Mouse (Mus musculus) left cerebral cortex, postnatal 14 days (tissue): Measurements from ENCODE around the gene Apba3. TPM values are rescaled to one million over a fixed set of nuclear protein-coding genes. Genes with fewer than 3 reads are reported as not detected.
A peak's percentile ranks its signal among the peaks of the same experiment; 100 is the strongest.

Source experiments
- DNase-seq, 2 experiments: peaks; one replicate each; pipeline ENCODE4 v3.0.0; 2021 to 2022; ENCODE audit warnings: low spot score in 2 of 2, mixed read lengths in 1 of 2
- intact Hi-C: fragments of 180-260 bp; cut with DNase I; formaldehyde crosslinking; loops from one replicate; pipeline ENCODE4 v1.15.1; 2025
- total RNA-seq, 2 experiments: library from RNA; stranded (reverse); gene quantifications; 2 replicates each; pipeline ENCODE4 v1.2.3; 2021

Gene Apba3
- total RNA-seq, 2 experiments from 2014 or later: 34.8 to 35.8 TPM

DNA sequence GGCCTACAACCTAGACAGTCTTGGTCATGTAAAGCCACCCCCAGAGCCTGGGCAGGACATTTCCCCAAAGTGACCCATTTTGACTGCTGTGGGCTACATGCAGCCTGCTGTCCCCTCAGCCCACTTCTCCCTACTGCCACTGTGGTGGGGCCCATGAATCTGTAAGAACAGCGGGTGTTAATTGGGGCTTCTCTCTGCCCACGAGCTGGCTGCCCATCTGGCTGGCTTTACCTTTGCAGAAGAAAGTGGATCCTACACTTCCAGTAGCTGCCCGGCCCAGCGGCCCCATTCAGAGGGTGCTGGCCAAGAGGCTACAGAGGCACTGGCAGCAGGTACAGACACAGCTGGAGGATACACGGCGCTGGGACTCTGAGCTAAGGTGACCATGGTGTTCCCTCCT, 21.6 kb upstream of the Apba3 start:
- DNase-seq: no peak
- intact Hi-C loops: no loop called here

DNA sequence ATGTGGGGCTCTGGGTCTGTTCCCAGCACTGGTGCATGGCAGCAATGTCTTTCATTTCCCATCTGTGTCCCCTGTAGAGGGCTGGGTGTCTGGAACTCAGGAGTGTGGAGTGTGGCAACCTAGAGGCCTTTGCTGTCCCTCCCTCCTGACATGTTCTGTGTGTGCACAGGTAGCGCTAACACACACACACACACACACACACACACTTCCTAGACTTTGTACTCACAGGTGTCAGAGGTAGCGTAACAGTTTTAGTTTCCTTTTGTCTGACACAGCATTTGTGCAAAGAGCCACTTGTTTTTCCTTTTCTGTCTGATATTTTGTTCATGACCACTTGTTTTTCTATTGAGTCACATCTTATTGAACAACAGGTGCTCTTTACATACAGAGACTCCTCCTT, 19.0 kb upstream of the Apba3 start:
- intact Hi-C loops: no loop called here
- no peak for DNase-seq

GRCm38 (mm10) chr10:81249442-81249841, 17.3 kb upstream of the Apba3 start:
- DNase-seq: no peak
- intact Hi-C loops: no loop called here

DNA sequence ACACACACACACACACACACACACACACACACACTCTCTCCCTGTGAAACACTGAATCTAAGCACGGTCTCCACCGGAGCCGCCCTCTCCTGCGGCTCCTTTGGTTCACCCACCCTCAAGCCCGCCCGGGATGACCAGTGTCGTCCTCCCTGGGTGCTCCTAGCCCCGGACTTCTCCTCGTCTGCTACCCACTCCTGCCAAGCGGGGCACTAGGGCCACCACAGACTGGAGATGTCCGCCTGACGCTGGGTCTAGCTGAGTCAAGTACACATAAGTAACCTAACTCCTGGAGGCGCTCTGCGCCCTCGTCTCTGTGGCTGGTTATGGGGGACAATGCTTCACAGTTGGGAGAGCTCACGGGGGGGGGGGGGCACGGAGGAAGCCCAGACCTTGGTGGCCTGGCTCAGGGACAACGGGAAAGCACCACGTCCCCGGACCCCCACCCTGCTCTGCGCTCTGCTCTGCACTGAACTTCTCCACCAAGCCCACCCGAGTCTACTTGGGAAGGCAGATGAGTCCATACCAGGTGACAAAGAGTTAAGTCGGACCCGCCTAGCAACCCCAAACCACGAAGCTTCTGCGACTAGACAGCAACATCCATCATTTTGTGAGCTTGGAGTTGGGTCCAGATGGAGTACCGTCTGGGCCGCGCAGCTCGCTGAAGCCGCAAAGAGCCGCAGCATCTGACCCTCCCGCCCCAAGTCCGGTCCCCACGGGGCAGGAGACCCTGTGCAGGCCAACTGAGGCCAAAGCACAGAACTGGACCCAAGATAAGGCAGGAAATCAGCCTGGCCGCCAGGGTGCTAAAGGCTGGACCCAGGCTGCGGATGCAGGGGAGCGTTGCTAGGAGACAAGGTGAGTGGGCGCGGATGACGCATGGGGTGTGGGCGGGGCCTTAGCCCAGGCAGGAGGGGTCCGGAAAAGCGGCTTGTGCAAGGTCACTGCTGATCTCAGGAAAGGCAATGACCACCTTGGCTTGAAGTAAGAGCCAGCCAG, 14.0 kb upstream of the Apba3 start, which contains the start of gene Matk:
TSS of gene Matk (plus strand) at position 512 of the 996 bp plus-strand sequence.
- peak; percentile 91 for DNase-seq
- intact Hi-C loops: no loop called here

DNA sequence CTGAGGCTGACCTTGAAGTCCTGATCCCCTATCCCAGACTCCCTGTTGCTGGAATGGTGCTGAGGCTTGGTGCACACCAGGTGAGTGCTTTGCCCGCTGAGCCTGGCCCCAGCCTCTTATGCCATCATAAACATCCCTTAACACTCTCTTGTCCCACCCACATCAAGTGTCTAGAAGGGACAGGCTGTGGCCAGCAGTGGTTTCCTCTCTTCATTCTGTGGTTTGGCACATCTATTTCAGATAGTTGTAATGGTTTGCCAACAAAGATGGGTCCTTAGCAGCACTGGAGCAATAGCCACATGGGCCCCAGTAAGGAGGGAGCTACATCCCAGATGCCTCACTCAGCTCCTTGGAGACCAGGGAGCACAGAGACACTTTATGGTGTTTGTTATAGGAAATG, 11.9 kb upstream of the Apba3 start:
- DNase-seq: no peak
- intact Hi-C loops: no loop called here

- intact Hi-C loops: no loop called here
These were observed 9.4 kb upstream of the Apba3 start for GRCm38 (mm10) chr10:81257158-81258039.

GRCm38 (mm10) chr10:81259225-81259884, 7.4 kb upstream of the Apba3 start:
- DNase-seq: no peak
- intact Hi-C loops: no loop called here

More at GRCm38 (mm10) chr10:81257158-81258039, 9.4 kb upstream of the Apba3 start:
- DNase-seq: peak in 1 of 2 experiments; percentile 61

- intact Hi-C loops: no loop called here
- no peak for DNase-seq
These were observed 5.7 kb upstream of the Apba3 start for GRCm38 (mm10) chr10:81261025-81261424.

- intact Hi-C loops: no loop called here
- no peak for DNase-seq
These were observed 1.2 kb upstream of the Apba3 start for GRCm38 (mm10) chr10:81265540-81265939.

DNA sequence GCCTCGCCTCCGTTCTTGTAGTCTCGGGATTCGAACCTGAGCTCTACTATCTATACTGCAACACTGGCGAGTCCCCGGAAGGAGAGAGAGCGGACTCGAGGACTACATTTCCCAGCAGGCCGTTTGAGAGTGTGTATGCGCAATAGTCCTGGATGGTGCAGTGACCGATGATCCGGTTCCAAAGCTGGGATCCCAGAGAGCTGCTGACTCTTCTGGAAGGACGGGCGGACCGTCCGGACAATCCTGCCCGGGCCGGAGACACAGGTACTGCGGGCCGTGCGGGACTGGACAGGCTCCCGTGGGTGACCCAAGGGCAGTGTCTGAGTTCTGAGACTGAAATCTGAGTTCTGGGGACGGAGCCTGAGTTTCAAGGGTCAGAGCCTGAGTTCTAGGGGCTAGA, 1.3 kb downstream of the Apba3 start:
- intact Hi-C loops: no loop called here
- peak; percentile 84 to 91 for DNase-seq

- no peak for DNase-seq
- intact Hi-C loops: no loop called here
These were observed 2.1 kb downstream of the Apba3 start for GRCm38 (mm10) chr10:81268643-81269412.

- intact Hi-C loops: no loop called here
- no peak for DNase-seq
These were observed 5.6 kb downstream of the Apba3 start for GRCm38 (mm10) chr10:81272356-81272755.

DNA sequence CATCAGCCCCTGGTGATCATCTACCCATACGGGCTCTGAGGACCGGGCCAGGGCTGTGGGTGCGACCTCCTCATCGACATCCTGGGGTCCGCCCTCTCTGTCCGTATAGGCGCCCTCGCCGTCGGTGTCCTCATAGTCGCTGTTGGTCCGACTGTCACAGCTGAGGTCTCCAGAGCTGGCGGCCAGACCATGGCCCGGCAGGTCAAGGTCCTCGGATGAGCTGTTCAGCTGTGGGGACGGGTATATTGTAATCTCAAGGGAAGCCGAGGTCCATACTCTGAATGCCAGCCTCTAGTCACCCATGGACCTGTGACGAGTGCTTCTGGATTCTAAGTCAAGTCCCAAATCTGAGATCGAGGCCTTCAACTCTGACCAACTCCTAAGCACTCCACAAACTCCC, 7.1 kb downstream of the Apba3 start:
- no peak for DNase-seq
- intact Hi-C loops: no loop called here

GRCm38 (mm10) chr10:81277676-81278075, 10.9 kb downstream of the Apba3 start:
- intact Hi-C loops: no loop called here

GRCm38 (mm10) chr10:81279496-81279895, 12.7 kb downstream of the Apba3 start:
- intact Hi-C loops: no loop called here
- DNase-seq: no peak

More at GRCm38 (mm10) chr10:81277676-81278075, 10.9 kb downstream of the Apba3 start:
- no peak for DNase-seq

GRCm38 (mm10) chr10:81284189-81284588, 17.4 kb downstream of the Apba3 start:
- no peak for DNase-seq
- intact Hi-C loops: no loop called here

DNA sequence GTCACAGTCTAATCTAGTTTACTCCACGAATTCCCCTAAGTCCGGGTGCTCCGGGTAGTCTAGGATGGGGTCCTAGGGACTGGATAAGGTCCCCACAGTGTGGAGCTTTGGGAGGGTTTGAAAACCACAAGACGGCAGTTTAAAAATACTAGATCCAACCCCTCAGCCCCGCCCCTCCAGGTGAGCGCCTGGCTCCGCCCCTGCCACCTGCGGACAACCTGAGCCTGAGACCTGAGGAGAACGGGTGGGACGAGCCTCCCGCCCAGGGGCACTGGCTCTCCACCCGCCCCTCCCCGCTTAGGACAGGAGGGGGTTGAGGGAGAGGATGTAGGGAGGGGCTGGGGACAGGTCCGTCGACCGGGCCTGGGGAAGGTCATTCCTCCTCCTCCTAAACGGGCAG, 18.0 kb downstream of the Apba3 start:
- DNase-seq: no peak
- intact Hi-C loops: loop anchor here (5.0 kb wide), 2 partner anchors 63 to 168 kb away; no protein-coding TSS in a partner anchor

GRCm38 (mm10) chr10:81285694-81286450, 19.1 kb downstream of the Apba3 start:
- DNase-seq: peak; percentile 81 to 86
- intact Hi-C loops: loop anchor here (5.0 kb wide), 2 partner anchors 61 to 166 kb away; no protein-coding TSS in a partner anchor
